Mouse (Mus musculus) bone marrow, adult 2 months (tissue): ENCODE measurements around the gene Defb21.

ENCODE experiments used
- CTCF ChIP-seq: fragments of 200-500 bp; IDR thresholded peaks from 2 replicates; pipeline ENCODE4 v1.5.1; 2011; ENCODE audit warnings: low read length, control low read depth; ENCODE audit not compliant: control insufficient read depth, insufficient read depth
- POLR2A ChIP-seq: fragments of 200-500 bp; IDR thresholded peaks from 2 replicates; pipeline ENCODE4 v1.6.1; 2011; ENCODE audit warnings: low read depth, mild to moderate bottlenecking, control low read depth, low read length, borderline replicate concordance; ENCODE audit not compliant: control insufficient read depth

- TF ChIP-seq POLR2A = no peak
- no peak for TF ChIP-seq CTCF
These were observed 7.6 kb downstream of the Defb21 start, which contains the start of gene Defb19 for GRCm38 (mm10) chr2:152580107-152580506.
